Mouse (Mus musculus): ENCODE results near the gene Adora3. TPM values are rescaled to one million over a fixed set of nuclear protein-coding genes. Genes with fewer than 3 reads are reported as not detected.

Gene Adora3
- polyA plus RNA-seq (2012; rRNA removed): 0.28 and 0.45 TPM in 2 replicates

GRCm38 (mm10) chr3:105870558-105870957, at the start of gene Adora3, which contains the start of gene Tmigd3:
Gene Adora3 (plus strand): TSS chr3:105870858.
Gene Tmigd3 (plus strand): TSS chr3:105870903.

GRCm38 (mm10) chr3:105932240-105933071, 61.8 kb downstream of the Adora3 start, which contains the start of gene I830077J02Rik:
Gene I830077J02Rik (minus strand): TSS chr3:105932664.

Other genes starting within 250 kb of the Adora3 start
- gene Ddx20, start 183.3 kb upstream of the Adora3 start, polyA plus RNA-seq (2012; rRNA removed): 9.3 and 10.4 TPM in 2 replicates
- 0.19 and 0.21 TPM in 2 replicates for gene Inka2, start 166.3 kb upstream of the Adora3 start, polyA plus RNA-seq (2012; rRNA removed)
- gene Rap1a, start 69.5 kb upstream of the Adora3 start, polyA plus RNA-seq (2012; rRNA removed): 40.3 and 46.9 TPM in 2 replicates
- 0.10 and 0.14 TPM in 2 replicates for gene Tmigd3, start within 50 bp of the Adora3 start, polyA plus RNA-seq (2012; rRNA removed)
- 4.0 and 4.3 TPM in 2 replicates for gene I830077J02Rik, start 61.8 kb downstream of the Adora3 start, polyA plus RNA-seq (2012; rRNA removed)
- 14.9 and 24.6 TPM in 2 replicates for gene Wdr77, start 88.5 kb downstream of the Adora3 start, polyA plus RNA-seq (2012; rRNA removed)
- gene Atp5f1, start 89.2 kb downstream of the Adora3 start, polyA plus RNA-seq (2012; rRNA removed): 203 and 219 TPM in 2 replicates
- 1.3 and 1.6 TPM in 2 replicates for gene Ovgp1, start 102.9 kb downstream of the Adora3 start, polyA plus RNA-seq (2012; rRNA removed)
- gene Pifo, start 143.8 kb downstream of the Adora3 start, polyA plus RNA-seq (2012; rRNA removed): not detected in 2 replicates
- gene Chil5, start 162.0 kb downstream of the Adora3 start, polyA plus RNA-seq (2012; rRNA removed): 0.06 TPM in 1 of 2 replicates, not detected in the other
- gene Chia1, start 242.4 kb downstream of the Adora3 start, polyA plus RNA-seq (2012; rRNA removed): not detected in 2 replicates